Mouse (Mus musculus): Measurements from ENCODE around the gene Rcan1. TPM values are rescaled to one million over a fixed set of nuclear protein-coding genes. Genes with fewer than 3 reads are reported as not detected.
"Not testable (repeated sequence)": the region's sequence is repeated elsewhere in the genome, so short reads cannot be mapped to it uniquely, and the experiment has no call there.

Gene Rcan1
- polyA plus RNA-seq, 1 experiment, result 11.6 TPM

DNA sequence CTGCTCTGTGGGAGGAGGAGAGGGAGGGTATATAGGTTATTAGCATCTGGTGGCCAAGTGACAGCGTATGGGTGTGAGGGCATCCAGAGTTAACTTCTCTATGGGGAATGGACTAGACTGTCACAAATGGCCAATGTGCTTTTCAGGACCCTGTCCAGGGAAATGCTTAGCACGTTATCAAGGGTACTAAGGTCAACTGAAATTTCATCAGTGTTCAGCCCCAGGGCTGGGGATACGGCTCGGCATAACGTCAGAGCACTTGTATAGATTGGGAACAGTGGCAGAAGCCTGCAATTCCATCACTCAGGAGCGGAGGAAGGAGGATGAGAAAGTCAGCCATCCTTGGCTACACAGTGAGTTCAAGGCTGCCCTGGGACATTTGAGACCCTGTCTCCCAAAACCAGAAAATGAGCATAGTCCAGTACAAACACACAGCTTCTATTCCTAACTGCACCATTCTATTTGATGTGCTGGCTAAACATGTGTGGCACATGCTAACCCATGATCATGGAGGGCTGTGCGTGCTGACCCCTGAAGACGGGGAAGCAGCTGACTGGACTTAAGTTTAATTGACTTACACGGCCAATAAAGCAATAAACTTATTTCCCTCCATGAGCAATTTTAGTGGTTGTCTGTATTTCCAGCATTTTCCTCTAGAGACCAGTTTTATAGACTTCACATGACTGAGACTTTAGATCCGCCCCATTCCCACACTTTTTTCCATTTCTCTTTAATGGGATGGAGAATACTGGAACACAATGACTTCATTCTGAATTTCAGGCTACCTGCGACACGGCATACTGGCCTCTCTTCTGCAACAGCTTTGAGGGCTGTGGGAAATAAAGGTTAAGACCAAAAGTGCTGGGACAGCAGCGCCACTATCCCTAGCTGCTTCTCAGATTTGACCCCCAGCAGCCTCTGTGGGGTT lies 48.0 kb downstream of the Rcan1 start:
- Histone ChIP-seq H3K27me3 (ENCODE audit: control insufficient read depth, insufficient read depth, low read length) (no peaks in the 10 kb centered on the region), H3K36me3 (ENCODE audit: control insufficient read depth, insufficient read depth, low read length) (no peaks in the 10 kb centered on the region), H3K4me1 (ENCODE audit: control insufficient read depth, insufficient read depth, low read length) (no peaks in the 10 kb centered on the region), H3K27ac (ENCODE audit: control insufficient read depth, insufficient read depth, low read depth, low read length) (no peak overlapping the region), H3K4me3 (ENCODE audit: control insufficient read depth, low read depth, low read length) (no peak overlapping the region)
- TF ChIP-seq POLR2A (IDR thresholded peaks at IDR 0.05; ENCODE audit: control insufficient read depth, low read depth, low read length) (no peak), CTCF (IDR thresholded peaks at IDR 0.05; ENCODE audit: control insufficient read depth, insufficient read depth, insufficient replicate concordance, low read depth, low read length) (no peak)

DNA sequence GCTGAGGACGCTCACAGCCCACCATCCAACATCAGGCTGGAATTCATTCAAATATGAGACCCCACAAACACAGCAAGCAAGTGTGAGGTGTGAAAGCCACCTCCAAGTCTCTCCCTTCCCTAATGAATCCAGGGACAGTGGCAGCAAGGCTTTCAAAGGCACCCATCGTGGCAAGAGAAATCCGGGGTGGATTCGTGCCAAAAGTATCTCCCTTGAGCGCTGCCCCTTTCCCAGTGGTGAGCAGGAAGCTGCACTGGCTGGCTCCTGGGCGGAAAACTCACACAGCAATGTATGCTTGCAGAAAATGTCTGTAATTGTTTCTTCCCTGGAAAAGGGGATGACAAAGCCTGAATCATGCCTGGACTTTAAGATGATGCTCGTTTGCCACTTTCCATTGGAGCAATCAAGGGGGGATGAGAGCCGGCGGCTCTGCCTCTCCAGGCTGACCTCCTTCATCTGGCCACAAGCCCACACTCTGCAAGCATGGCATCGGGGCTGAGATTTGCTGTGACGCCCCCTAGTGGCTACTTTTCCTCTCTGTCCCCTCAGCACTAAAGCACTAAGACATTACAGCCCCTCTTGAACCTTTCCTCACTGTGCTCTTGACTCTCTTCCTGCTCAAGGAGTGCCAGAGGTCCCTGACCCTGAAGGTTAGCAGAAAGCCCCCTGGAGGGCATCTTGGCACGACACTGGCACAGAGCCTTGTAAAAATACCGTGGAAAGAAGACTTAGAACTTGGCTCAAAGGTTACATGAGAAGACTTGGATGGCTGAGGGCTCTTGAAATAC lies 49.3 kb downstream of the Rcan1 start:
- no peak overlapping the region for H3K27ac ChIP-seq (ENCODE audit: control insufficient read depth, insufficient read depth, low read depth, low read length)
- H3K36me3 ChIP-seq (ENCODE audit: control insufficient read depth, insufficient read depth, low read length), result no peaks in the 10 kb centered on the region
- TF ChIP-seq CTCF (IDR thresholded peaks at IDR 0.05; ENCODE audit: control insufficient read depth, insufficient read depth, insufficient replicate concordance, low read depth, low read length), result no peak; the same call in 1 of the 2 replicates
- TF ChIP-seq POLR2A (IDR thresholded peaks at IDR 0.05; ENCODE audit: control insufficient read depth, low read depth, low read length), result no peak
- H3K4me3 ChIP-seq (ENCODE audit: control insufficient read depth, low read depth, low read length), result no peak overlapping the region
- H3K27me3 ChIP-seq (ENCODE audit: control insufficient read depth, insufficient read depth, low read length), result no peaks in the 10 kb centered on the region
- H3K4me1 ChIP-seq (ENCODE audit: control insufficient read depth, insufficient read depth, low read length), result no peaks in the 10 kb centered on the region

DNA sequence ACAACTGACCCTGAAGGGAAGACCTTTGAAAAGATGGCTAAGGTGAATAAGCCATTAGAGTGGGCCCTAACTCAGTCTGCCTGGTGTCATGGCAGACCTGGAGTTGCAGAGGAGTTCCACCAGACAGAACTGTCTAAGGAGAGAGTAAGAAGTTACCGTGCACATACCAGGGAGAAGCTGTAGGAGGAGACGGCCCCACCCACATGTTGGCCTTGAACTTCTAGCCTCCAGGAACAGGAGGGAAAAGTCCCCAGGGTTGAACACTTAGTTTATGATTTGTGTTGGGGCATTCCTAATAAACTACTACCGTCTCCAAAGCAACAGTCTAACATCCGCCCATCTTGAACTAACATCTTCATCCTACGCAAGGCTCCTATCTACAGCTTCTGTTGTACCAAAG lies 50.0 kb downstream of the Rcan1 start:
- Histone ChIP-seq H3K4me1 (ENCODE audit: control insufficient read depth, insufficient read depth, low read length) (no peaks in the 10 kb centered on the region), H3K27ac (ENCODE audit: control insufficient read depth, insufficient read depth, low read depth, low read length) (no peak overlapping the region), H3K36me3 (ENCODE audit: control insufficient read depth, insufficient read depth, low read length) (no peaks in the 10 kb centered on the region), H3K4me3 (ENCODE audit: control insufficient read depth, low read depth, low read length) (no peak overlapping the region), H3K27me3 (ENCODE audit: control insufficient read depth, insufficient read depth, low read length) (no peaks in the 10 kb centered on the region)
- TF ChIP-seq POLR2A (IDR thresholded peaks at IDR 0.05; ENCODE audit: control insufficient read depth, low read depth, low read length) (no peak), CTCF (IDR thresholded peaks at IDR 0.05; ENCODE audit: control insufficient read depth, insufficient read depth, insufficient replicate concordance, low read depth, low read length) (no peak)

DNA sequence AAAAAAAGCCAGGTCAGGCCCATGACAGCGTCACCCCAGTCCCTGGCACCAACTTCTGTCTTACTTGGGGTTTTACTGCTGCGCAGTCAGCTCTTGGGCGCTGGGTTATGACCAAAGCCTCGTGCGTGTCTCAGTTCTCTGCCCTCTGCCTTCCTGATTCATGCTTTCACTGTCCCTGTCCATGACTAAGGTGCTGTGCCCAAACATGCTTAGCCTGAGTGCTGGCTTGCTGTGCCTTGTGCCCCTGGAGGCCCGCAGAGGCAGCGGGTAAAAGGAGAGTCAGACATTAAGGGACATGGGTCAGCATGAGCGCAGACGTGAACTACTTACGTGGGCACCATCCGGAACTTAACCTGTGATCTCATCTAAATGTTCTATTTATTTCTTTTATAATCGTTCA lies 51.6 kb downstream of the Rcan1 start:
- TF ChIP-seq POLR2A (IDR thresholded peaks at IDR 0.05; ENCODE audit: control insufficient read depth, low read depth, low read length) (no peak), CTCF (IDR thresholded peaks at IDR 0.05; ENCODE audit: control insufficient read depth, insufficient read depth, insufficient replicate concordance, low read depth, low read length) (no peak)
- no peaks in the 10 kb centered on the region for H3K27me3 ChIP-seq (ENCODE audit: control insufficient read depth, insufficient read depth, low read length)
- H3K27ac ChIP-seq (ENCODE audit: control insufficient read depth, insufficient read depth, low read depth, low read length), result no peak overlapping the region
- H3K36me3 ChIP-seq (ENCODE audit: control insufficient read depth, insufficient read depth, low read length), result no peaks in the 10 kb centered on the region
- H3K4me3 ChIP-seq (ENCODE audit: control insufficient read depth, low read depth, low read length), result no peak overlapping the region
- H3K4me1 ChIP-seq (ENCODE audit: control insufficient read depth, insufficient read depth, low read length), result no peaks in the 10 kb centered on the region

DNA sequence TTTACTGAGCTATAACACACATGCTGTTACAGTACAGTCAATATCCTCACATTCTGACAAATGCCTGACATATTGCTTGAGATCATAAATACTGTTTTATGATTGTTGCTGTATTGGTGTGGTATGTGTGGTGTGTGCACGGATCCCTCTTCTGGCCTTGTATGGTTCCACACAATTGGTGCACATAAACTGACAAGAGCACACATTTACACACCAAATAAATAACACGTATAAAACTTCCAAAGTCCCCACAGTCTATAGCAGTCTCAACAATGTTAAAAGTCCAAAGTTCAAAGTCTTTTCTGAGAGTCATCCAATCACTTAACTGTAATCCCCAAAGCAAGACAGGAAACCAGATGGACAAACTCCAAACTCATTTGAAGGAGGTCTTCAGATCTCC lies 53.4 kb downstream of the Rcan1 start:
- TF ChIP-seq POLR2A (IDR thresholded peaks at IDR 0.05; ENCODE audit: control insufficient read depth, low read depth, low read length) (no peak), CTCF (IDR thresholded peaks at IDR 0.05; ENCODE audit: control insufficient read depth, insufficient read depth, insufficient replicate concordance, low read depth, low read length) (no peak)
- H3K27me3 ChIP-seq (ENCODE audit: control insufficient read depth, insufficient read depth, low read length), result no peaks in the 10 kb centered on the region
- no peaks in the 10 kb centered on the region for H3K4me1 ChIP-seq (ENCODE audit: control insufficient read depth, insufficient read depth, low read length)
- no peaks in the 10 kb centered on the region for H3K36me3 ChIP-seq (ENCODE audit: control insufficient read depth, insufficient read depth, low read length)
- no peak overlapping the region for H3K27ac ChIP-seq (ENCODE audit: control insufficient read depth, insufficient read depth, low read depth, low read length)
- no peak overlapping the region for H3K4me3 ChIP-seq (ENCODE audit: control insufficient read depth, low read depth, low read length)

DNA sequence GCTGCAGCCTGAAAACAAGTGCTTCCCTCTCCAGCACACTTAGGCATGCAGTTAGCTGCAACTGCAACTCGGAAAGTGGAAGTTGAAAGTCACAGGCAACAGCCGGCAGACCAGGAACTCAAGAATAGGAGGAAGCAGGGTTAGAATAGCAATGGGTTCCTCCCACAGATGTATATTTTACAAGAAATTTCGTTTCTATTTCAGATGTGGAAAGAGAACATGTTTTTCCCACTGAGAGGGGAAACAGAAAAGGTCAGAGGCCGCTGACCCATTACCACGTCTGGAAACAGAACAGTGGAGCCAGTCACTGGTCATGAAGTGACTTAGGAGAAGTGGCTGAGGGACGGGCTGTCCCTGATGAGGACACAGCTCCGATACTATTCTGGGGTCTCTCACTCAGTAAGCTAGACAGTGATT lies 55.0 kb downstream of the Rcan1 start:
- Histone ChIP-seq H3K4me3 (ENCODE audit: control insufficient read depth, low read depth, low read length) (no peak overlapping the region), H3K27me3 (ENCODE audit: control insufficient read depth, insufficient read depth, low read length) (no peaks in the 10 kb centered on the region), H3K36me3 (ENCODE audit: control insufficient read depth, insufficient read depth, low read length) (no peaks in the 10 kb centered on the region), H3K4me1 (ENCODE audit: control insufficient read depth, insufficient read depth, low read length) (no peaks in the 10 kb centered on the region), H3K27ac (ENCODE audit: control insufficient read depth, insufficient read depth, low read depth, low read length) (no peak overlapping the region)
- TF ChIP-seq POLR2A (IDR thresholded peaks at IDR 0.05; ENCODE audit: control insufficient read depth, low read depth, low read length) (no peak), CTCF (IDR thresholded peaks at IDR 0.05; ENCODE audit: control insufficient read depth, insufficient read depth, insufficient replicate concordance, low read depth, low read length) (no peak)

DNA sequence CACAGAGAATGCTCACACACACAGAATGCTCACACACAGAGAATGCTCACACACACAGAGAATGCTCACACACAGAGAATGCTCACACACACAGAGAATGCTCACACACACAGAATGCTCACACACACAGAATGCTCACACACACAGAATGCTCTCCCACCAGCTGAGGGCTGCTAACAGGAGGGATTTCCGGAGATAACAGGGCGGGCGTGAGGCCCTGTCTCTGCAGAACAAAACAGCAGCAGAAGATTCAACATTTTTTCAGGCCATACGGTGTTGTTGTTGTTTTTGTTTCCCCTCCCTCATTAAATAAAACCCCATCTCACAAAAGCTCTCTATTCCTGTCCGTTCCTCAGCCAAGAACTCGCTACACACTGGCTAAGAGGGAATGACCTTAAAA lies 55.6 kb downstream of the Rcan1 start:
- H3K27me3 ChIP-seq (ENCODE audit: control insufficient read depth, insufficient read depth, low read length); H3K36me3 ChIP-seq (ENCODE audit: control insufficient read depth, insufficient read depth, low read length); H3K4me1 ChIP-seq (ENCODE audit: control insufficient read depth, insufficient read depth, low read length); H3K4me3 ChIP-seq (ENCODE audit: control insufficient read depth, low read depth, low read length); H3K27ac ChIP-seq (ENCODE audit: control insufficient read depth, insufficient read depth, low read depth, low read length): not testable (repeated sequence)
